Mouse (Mus musculus) small intestine, adult 2 months (tissue): ENCODE results near the gene Mob3b.

Experiments
- CTCF ChIP-seq: fragments of 200-500 bp; IDR thresholded peaks from 2 replicates; pipeline ENCODE4 v1.5.1; 2012; ENCODE audit warnings: low read depth, mild to moderate bottlenecking, control low read depth, inconsistent platforms, low read length, moderate library complexity, mixed read lengths; ENCODE audit not compliant: insufficient replicate concordance, insufficient read length; ENCODE audit errors: extremely low read depth
- POLR2A ChIP-seq: fragments of 200-500 bp; IDR thresholded peaks from 2 replicates; pipeline ENCODE4 v1.6.1; 2012; ENCODE audit warnings: low read depth, mild to moderate bottlenecking, control low read depth, inconsistent platforms, low read length, moderate library complexity

- no peak for TF ChIP-seq POLR2A
- no peak for TF ChIP-seq CTCF
These were observed 94.1 kb downstream of the Mob3b start for GRCm38 (mm10) chr4:35063146-35063719.
